Comparison of ENCODE assay signal across 9 mouse cellular contexts in the genomic region with DNA sequence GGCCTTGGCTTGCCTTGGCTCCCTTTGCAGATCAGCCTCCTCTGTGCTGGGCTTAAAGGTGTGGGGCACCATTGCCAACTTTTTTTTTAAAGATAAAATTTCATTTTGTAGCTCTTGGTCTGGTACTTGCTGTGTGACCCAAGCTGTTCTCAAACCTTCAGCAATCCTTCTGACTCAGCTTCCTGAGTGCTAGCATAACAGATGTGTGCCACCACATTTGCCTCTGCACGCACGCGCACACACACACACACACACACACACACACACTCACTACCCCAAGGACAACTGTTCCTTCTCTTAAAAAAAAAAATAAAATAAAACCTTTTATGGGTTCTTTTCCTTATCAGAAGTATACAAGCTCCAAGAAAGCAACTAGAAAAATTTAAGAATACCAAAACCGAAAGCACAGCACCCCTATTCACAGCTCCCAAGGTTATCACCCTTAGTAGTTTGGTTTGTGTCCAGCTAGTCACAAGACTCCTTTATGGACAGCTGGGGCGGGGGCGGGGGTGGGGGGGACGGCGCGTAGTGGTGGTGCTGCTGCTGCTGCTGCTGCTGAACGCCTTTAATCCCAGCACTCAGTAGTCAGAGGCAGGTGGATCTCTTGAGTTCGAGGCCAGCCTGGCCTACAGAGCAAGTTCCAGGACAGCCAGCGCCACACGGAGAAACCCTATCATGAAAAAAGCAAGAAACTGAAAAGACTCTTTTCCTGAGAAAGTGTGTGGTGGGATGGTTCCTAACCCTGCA.
DNase-seq lines count a peak whose midpoint lies in the region; ATAC-seq and TF ChIP-seq lines count a peak whose summit lies in the region.
"Had no signal": no experiment of that assay in that cellular context is flagged by ENCODE, and none has a peak within 500 bp of the region (broad histone marks: within the 10 kb centered on the region; RNA-seq: fewer than 3 reads in every experiment).

No protein-coding gene starts in this region.

- WGBS in bone marrow, adult 2 months = 20% methylated on average over 13 of the region's 13 CpGs
- WGBS in liver, embryonic 15.5 days (ENCODE audit: insufficient replicate concordance) = 42% methylated on average over 13 of the region's 13 CpGs

- peak overlapping the region; percentile 89 for H3K4me3 ChIP-seq in megakaryocyte, embryonic 14.5 days (replicated peaks)
- no peak overlapping the region for H3K4me3 ChIP-seq in bone marrow, adult 2 months (replicated peaks; ENCODE audit: control insufficient read depth, low read depth, low read length)
- H3K4me3 ChIP-seq in liver, embryonic 15.5 days (replicated peaks) = no peak overlapping the region
- H3K4me3 ChIP-seq: midbrain, embryonic 12.5 days had no signal

- no peak for TF ChIP-seq POLR2A in bone marrow, adult 2 months (IDR thresholded peaks at IDR 0.05; ENCODE audit: borderline replicate concordance, control insufficient read depth, low read depth, low read length)

- no peak for ATAC-seq in megakaryocyte, adult 5-6 weeks (ENCODE audit: poor library complexity, severe bottlenecking)
- no peak for ATAC-seq in liver, embryonic 15.5 days (ENCODE audit: insufficient read depth)

- H3K9me3 ChIP-seq in megakaryocyte, embryonic 14.5 days = no peaks in the 10 kb centered on the region; the same call in 1 of the 2 replicates
- H3K9me3 ChIP-seq in liver, embryonic 15.5 days (replicated peaks) = no peaks in the 10 kb centered on the region
- H3K9me3 ChIP-seq: midbrain, embryonic 12.5 days had no signal

- H3K27me3 ChIP-seq in megakaryocyte, embryonic 14.5 days (replicated peaks) = no peaks in the 10 kb centered on the region
- H3K27me3 ChIP-seq in liver, embryonic 15.5 days = no peaks in the 10 kb centered on the region
- H3K27me3 ChIP-seq: midbrain, embryonic 12.5 days had no signal

- DNase-seq in CD4-positive, CD25-positive, alpha-beta regulatory T cell, adult 2 months (ENCODE audit: low read depth, low spot score) = peak; percentile 26
- DNase-seq in urinary bladder, postnatal 14 days (ENCODE audit: low spot score) = no peak
- DNase-seq in lung, postnatal 14 days = no peak
- DNase-seq: right cerebral cortex, postnatal 4 days had no signal

- H3K4me1 ChIP-seq in megakaryocyte, embryonic 14.5 days = peaks cover 92% of the 10 kb centered on the region
- peaks cover 8% of the 10 kb centered on the region for H3K4me1 ChIP-seq in bone marrow, adult 2 months (ENCODE audit: control insufficient read depth, insufficient read depth, low read length)
- peaks cover 37% of the 10 kb centered on the region for H3K4me1 ChIP-seq in liver, embryonic 15.5 days (replicated peaks)

- H3K27ac ChIP-seq in bone marrow, adult 2 months (ENCODE audit: control insufficient read depth, insufficient read depth, low read depth, low read length, poor library complexity) = peak overlapping the region; percentile 91; the same call in 1 of the 2 replicates
- peak overlapping the region; percentile 61; the same call in 1 of the 2 replicates for H3K27ac ChIP-seq in liver, embryonic 15.5 days (replicated peaks)

- H3K9ac ChIP-seq in liver, embryonic 15.5 days = no peak overlapping the region
- H3K9ac ChIP-seq: midbrain, embryonic 12.5 days had no signal

- no peak for TF ChIP-seq CTCF in bone marrow, adult 2 months (IDR thresholded peaks at IDR 0.05; ENCODE audit: control insufficient read depth, insufficient read depth, low read length)

- peaks cover 59% of the 10 kb centered on the region for H3K36me3 ChIP-seq in megakaryocyte, embryonic 14.5 days (replicated peaks; ENCODE audit: low read length)
- peaks cover 24% of the 10 kb centered on the region for H3K36me3 ChIP-seq in liver, embryonic 15.5 days (replicated peaks)

- H3K4me2 ChIP-seq in liver, embryonic 15.5 days = no peak overlapping the region
- H3K4me2 ChIP-seq: midbrain, embryonic 12.5 days had no signal
